Mouse (Mus musculus): Measurements from ENCODE around the gene Rbm20. TPM values are rescaled to one million over a fixed set of nuclear protein-coding genes. Genes with fewer than 3 reads are reported as not detected.
"Not testable (repeated sequence)": the region's sequence is repeated elsewhere in the genome, so short reads cannot be mapped to it uniquely, and the experiment has no call there.

Gene Rbm20
- polyA plus RNA-seq, 1 experiment from 2014 or later = 4.0 TPM

DNA sequence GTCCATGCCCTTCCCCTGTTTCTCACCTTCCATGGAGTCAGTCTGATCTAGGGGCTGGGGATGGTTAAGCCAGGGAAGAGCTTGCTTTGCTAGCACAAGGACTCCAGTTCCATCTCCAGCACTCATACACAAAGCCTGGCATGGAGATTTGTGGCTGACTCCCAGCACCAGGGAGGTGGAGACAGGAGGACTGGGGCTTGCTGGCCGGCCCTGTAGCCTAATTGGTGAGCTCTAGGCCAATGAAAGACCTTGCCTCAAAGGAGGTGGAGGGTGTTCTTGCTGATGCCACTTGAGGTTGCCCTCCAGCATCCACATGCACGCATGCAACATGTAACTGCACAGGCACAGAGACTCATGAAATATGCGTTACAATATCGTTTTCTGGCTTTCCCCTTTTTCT lies 221.4 kb downstream of the Rbm20 start:
- H3K27ac ChIP-seq = peak overlapping the region; percentile 22; the same call in 1 of the 2 replicates
- no peaks in the 10 kb centered on the region for H3K9me3 ChIP-seq
- H3K27me3 ChIP-seq = no peaks in the 10 kb centered on the region
- H3K9ac ChIP-seq = no peak overlapping the region
- no peak overlapping the region for H3K4me3 ChIP-seq
- 75% methylated on average over 4 of the region's 4 CpGs for WGBS
- no peaks in the 10 kb centered on the region for H3K36me3 ChIP-seq
- H3K4me1 ChIP-seq = peaks cover 69% of the 10 kb centered on the region
- H3K4me2 ChIP-seq = no peak overlapping the region
- no peak for ATAC-seq (ENCODE audit: insufficient number of reproducible peaks, low FRiP score, low TSS enrichment, low read depth)

DNA sequence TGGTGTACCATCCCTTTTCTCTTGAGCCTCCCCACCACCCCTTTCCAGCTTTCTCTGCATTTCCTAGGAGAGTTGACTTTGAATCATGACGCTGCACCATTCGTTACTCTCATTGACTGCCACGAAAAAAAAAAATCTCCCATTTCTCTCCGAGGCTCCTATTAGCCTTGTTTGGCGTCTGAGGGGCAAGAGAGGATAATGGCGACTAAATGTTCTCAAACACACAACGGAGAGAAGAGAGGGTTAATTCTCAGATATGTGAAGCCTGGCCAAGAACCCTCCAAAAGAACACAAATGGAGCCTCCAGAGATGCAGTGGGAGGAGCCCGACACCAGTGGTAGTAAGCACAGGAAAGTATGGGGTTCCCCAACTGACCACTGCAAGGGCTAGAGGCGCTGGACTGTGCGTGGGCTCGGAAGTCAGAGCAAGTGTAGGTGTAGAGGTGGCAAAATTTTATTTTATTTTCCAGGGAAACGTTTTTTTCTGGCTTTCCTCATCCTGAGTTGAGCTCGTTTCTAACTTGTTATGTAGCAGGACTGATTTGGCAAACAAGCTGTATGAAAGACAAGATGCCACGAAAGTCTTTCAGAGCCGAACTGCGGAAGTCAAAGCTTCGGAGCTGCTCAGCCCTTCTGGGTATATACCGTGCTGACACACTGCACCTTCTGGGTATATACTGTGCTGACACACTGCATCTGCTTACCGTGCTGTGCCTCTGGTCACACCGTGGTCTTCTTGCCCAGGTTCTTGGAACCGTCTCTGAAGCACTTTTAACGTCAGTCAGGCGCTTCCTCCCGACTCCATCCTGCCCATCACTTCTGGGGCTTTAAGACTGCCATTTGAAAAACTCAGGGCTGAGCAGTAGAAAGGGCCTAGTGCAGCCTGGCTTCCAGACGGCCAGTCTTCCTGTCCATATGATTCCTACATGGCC lies 222.1 kb downstream of the Rbm20 start:
- H3K4me1 ChIP-seq = peaks cover 62% of the 10 kb centered on the region
- H3K4me3 ChIP-seq = no peak overlapping the region
- peak overlapping the region; percentile 22; the same call in 1 of the 2 replicates for H3K27ac ChIP-seq
- H3K36me3 ChIP-seq = no peaks in the 10 kb centered on the region
- H3K27me3 ChIP-seq = no peaks in the 10 kb centered on the region
- no peak overlapping the region for H3K4me2 ChIP-seq
- WGBS = 75% methylated on average over 25 of the region's 25 CpGs
- no peaks in the 10 kb centered on the region for H3K9me3 ChIP-seq
- ATAC-seq (ENCODE audit: insufficient number of reproducible peaks, low FRiP score, low TSS enrichment, low read depth) = no peak
- H3K9ac ChIP-seq = no peak overlapping the region

DNA sequence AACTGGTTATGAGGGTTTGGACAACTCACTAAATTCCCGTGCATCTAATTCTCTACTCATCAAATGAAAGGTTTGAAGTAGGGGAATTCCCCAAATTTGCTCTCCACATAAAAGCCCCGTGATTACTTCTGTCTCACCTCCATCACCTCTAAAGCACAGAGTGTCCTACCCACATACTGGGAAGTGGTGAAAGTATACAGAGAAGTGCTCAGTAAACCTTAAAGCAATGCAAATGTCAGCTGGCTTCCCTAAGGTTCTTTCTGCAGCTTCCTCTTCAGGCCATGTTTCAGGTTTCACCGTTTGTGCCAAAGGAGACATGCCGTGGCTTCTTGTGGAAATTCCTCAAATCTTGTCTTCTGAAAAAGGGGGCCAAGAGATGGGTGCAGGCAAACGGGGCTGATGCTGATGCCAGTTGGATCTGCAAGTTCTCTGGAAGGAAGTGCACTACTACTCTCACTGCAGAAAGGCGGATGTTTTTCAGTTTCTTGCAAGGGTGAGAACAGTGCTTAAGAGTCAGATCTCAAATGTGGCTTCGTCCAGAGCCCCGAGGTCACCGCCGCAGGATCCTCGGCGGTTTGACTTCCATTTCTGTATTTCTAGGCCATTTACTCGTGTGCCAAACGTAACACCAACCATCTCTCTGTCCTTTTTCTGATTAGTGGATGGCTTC lies 223.0 kb downstream of the Rbm20 start:
- Histone ChIP-seq H3K36me3 (no peaks in the 10 kb centered on the region), H3K27ac (no peak overlapping the region), H3K4me3 (no peak overlapping the region), H3K9ac (no peak overlapping the region), H3K4me1 (peaks cover 58% of the 10 kb centered on the region), H3K27me3 (no peaks in the 10 kb centered on the region), H3K4me2 (no peak overlapping the region), H3K9me3 (no peaks in the 10 kb centered on the region)
- ATAC-seq (ENCODE audit: insufficient number of reproducible peaks, low FRiP score, low TSS enrichment, low read depth) = no peak
- WGBS = 74% methylated on average over 14 of the region's 14 CpGs

DNA sequence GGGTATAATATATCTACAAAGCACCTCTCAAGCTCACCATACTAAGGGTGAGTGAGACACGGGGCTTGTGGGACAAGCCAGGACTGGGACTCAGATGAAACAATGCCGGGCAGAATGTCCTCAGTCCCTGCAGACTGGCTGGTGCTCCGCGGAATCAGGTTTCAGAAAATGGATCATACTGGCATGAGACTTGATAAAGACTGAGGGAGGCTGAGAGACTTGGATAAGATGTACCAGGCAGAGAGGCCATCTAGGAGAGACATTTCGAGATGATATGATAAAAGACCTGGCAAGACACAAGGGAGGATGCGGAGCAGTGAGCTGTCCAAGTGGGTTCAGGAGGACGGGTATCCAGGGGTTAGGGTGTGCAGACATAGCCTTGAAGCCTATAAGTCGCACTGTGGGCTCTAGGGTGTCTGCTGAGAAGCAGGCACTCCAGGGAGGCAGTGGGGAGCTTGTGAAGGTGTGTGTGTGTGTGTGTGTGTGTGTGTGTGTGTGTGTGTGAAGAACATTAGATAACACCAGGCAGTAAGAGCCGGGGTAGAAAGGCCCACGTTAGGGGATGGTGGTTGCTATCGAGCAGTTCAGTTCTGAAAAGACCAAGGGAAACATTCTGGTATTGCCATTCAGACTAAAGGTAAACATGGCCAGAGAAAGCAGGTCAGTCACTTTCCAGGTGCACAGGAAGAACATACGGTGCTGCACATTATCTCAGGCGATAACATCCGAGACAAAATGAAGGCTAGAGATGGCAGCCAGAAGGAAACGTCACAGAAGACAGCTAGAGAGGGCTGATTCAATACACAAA lies 225.0 kb downstream of the Rbm20 start:
- no peak for ATAC-seq (ENCODE audit: insufficient number of reproducible peaks, low FRiP score, low TSS enrichment, low read depth)
- WGBS = 51% methylated on average over 15 of the region's 15 CpGs
- Histone ChIP-seq H3K4me1 (peaks cover 55% of the 10 kb centered on the region), H3K36me3 (no peaks in the 10 kb centered on the region), H3K27ac (peak overlapping the region; percentile 92), H3K9ac (peak overlapping the region; percentile 62; the same call in 1 of the 2 replicates), H3K9me3 (no peaks in the 10 kb centered on the region), H3K27me3 (no peaks in the 10 kb centered on the region), H3K4me3 (peak overlapping the region; percentile 77), H3K4me2 (peak overlapping the region; percentile 69)

DNA sequence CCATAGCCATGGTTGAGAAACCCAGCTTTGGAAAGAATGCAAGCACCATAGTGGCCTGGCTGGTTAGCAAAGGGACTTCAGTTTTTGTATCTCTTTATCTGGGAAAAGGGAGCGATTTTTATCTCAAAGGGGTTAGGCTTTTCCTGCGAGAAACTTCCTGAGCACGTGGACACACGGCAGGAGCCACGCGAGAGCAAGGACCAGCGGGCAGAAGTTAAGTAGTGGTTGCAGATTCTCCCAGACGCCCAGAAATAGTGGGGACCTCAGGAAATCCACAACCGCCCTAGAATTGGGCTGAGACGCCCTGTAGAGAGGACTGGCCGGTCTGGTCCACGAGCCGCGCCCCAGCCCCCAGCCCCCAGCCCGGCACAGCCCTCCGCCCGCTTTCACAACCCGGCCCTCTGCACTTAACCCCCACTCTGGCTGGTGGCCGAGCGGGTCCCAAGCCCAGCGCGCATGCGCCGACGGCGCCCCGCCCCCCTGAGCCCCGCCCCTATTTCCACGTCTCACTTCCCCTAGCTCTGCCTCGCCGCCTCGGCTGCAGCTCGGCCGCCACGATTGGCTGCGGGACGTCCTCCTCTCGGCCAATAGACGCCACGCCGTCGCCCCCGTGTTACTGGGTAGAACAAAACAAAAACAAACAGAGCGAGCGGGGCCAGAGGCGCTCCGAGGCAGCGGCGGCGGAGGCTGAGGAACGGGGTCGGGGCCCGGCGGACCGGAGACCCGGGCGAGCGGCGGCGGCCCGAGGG lies 225.8 kb downstream of the Rbm20 start:
- H3K9me3 ChIP-seq = no peaks in the 10 kb centered on the region
- no peaks in the 10 kb centered on the region for H3K36me3 ChIP-seq
- peak overlapping the region; percentile 77 for H3K4me3 ChIP-seq
- peak overlapping the region; percentile 86 for H3K9ac ChIP-seq
- ATAC-seq (ENCODE audit: insufficient number of reproducible peaks, low FRiP score, low TSS enrichment, low read depth) = peak; percentile 95
- WGBS = under 1% methylated on average over 54 of the region's 61 CpGs
- no peaks in the 10 kb centered on the region for H3K27me3 ChIP-seq
- H3K4me1 ChIP-seq = peaks cover 54% of the 10 kb centered on the region
- H3K4me2 ChIP-seq = peak overlapping the region; percentile 69
- H3K27ac ChIP-seq = peak overlapping the region; percentile 92

GRCm38 (mm10) chr19:53903507-53904321 lies 226.6 kb downstream of the Rbm20 start:
- peak overlapping the region; percentile 50 for H3K4me2 ChIP-seq
- H3K4me1 ChIP-seq = peaks cover 47% of the 10 kb centered on the region
- H3K9me3 ChIP-seq = no peaks in the 10 kb centered on the region
- peaks cover 4% of the 10 kb centered on the region; the same call in 1 of the 2 replicates for H3K36me3 ChIP-seq
- H3K27me3 ChIP-seq = no peaks in the 10 kb centered on the region
- peak overlapping the region; percentile 77 for H3K4me3 ChIP-seq
- H3K27ac ChIP-seq = peak overlapping the region; percentile 92
- WGBS = under 1% methylated on average over 74 of the region's 83 CpGs
- H3K9ac ChIP-seq = peak overlapping the region; percentile 86
- peak; percentile 31 for ATAC-seq (ENCODE audit: insufficient number of reproducible peaks, low FRiP score, low TSS enrichment, low read depth)

GRCm38 (mm10) chr19:53904833-53905480 lies 227.9 kb downstream of the Rbm20 start:
- H3K4me1 ChIP-seq = peaks cover 38% of the 10 kb centered on the region

GRCm38 (mm10) chr19:53906033-53906702 lies 229.1 kb downstream of the Rbm20 start:
- 11% methylated on average over 6 of the region's 6 CpGs for WGBS
- H3K4me3 ChIP-seq = no peak overlapping the region
- peak overlapping the region; percentile 50 for H3K4me2 ChIP-seq
- peaks cover 28% of the 10 kb centered on the region for H3K4me1 ChIP-seq
- H3K9me3 ChIP-seq = no peaks in the 10 kb centered on the region
- no peak for ATAC-seq (ENCODE audit: insufficient number of reproducible peaks, low FRiP score, low TSS enrichment, low read depth)
- H3K27ac ChIP-seq = no peak overlapping the region
- H3K27me3 ChIP-seq = no peaks in the 10 kb centered on the region
- no peak overlapping the region for H3K9ac ChIP-seq
- peaks cover 17% of the 10 kb centered on the region for H3K36me3 ChIP-seq

More at GRCm38 (mm10) chr19:53904833-53905480, 227.9 kb downstream of the Rbm20 start:
- Histone ChIP-seq H3K9me3 (no peaks in the 10 kb centered on the region), H3K9ac (no peak overlapping the region), H3K27ac (no peak overlapping the region), H3K4me3 (peak overlapping the region; percentile 77), H3K27me3 (no peaks in the 10 kb centered on the region), H3K4me2 (peak overlapping the region; percentile 50), H3K36me3 (peaks cover 14% of the 10 kb centered on the region)
- no peak for ATAC-seq (ENCODE audit: insufficient number of reproducible peaks, low FRiP score, low TSS enrichment, low read depth)
- 52% methylated on average over 7 of the region's 7 CpGs for WGBS

DNA sequence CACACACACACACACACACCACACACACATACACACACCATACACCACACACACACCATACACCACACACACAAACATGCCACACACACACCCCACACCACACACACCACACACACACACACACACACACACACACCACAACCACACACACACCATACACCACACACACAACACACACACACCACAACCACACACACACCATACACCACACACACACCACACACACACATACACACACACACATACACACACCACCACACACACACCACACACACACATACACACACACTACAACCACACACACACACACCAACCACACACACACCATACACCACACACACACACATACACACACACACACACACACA lies 229.6 kb downstream of the Rbm20 start:
- not testable (repeated sequence) for H3K27ac ChIP-seq; H3K27me3 ChIP-seq; H3K9me3 ChIP-seq; ATAC-seq (ENCODE audit: insufficient number of reproducible peaks, low FRiP score, low TSS enrichment, low read depth); H3K4me3 ChIP-seq; H3K9ac ChIP-seq; H3K4me2 ChIP-seq
- H3K4me1 ChIP-seq = peaks cover 23% of the 10 kb centered on the region
- peaks cover 20% of the 10 kb centered on the region for H3K36me3 ChIP-seq

DNA sequence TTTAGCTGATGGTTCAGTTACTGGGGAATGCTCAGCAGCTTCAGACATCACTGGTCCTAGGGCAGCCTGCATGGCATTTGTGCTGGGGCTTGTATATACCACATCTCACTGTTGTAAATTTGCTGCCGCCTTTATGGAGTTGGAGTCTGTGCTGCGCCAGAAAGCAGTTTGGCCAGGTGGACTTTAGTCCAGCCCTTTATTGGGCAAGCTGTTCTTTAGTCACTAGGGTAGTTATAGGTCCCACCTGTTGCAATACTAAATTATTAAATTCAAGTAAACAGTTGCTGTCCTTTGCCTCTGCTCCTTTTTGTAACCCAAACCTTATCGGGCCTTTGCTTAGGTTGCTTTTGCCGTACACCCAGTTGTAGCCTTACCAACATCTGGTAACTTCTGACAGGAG lies 237.8 kb downstream of the Rbm20 start:
- 76% methylated on average over 4 of the region's 4 CpGs for WGBS
- ATAC-seq (ENCODE audit: insufficient number of reproducible peaks, low FRiP score, low TSS enrichment, low read depth) = no peak
- Histone ChIP-seq H3K27ac (no peak overlapping the region), H3K4me3 (no peak overlapping the region), H3K27me3 (no peaks in the 10 kb centered on the region), H3K4me2 (no peak overlapping the region), H3K9me3 (no peaks in the 10 kb centered on the region), H3K36me3 (peaks cover 75% of the 10 kb centered on the region), H3K4me1 (no peaks in the 10 kb centered on the region), H3K9ac (no peak overlapping the region)

All from limb, embryonic 15.5 days (tissue).